Mouse (Mus musculus) myocyte (in vitro differentiated cells): ENCODE measurements around the gene Tdrd7. TPM values are rescaled to one million over a fixed set of nuclear protein-coding genes. Genes with fewer than 3 reads are reported as not detected.

ENCODE experiments used
- H3K27me3 ChIP-seq: one replicate; pipeline ENCODE4 v1.6.1; 2011; ENCODE audit not compliant: control insufficient read depth, insufficient read depth, insufficient read length
- H3K36me3 ChIP-seq: one replicate; pipeline ENCODE4 v1.6.1; 2011; ENCODE audit not compliant: control insufficient read depth, insufficient read depth
- H3K4me2 ChIP-seq: one replicate; pipeline ENCODE4 v1.6.1; 2011; ENCODE audit warnings: low read depth, control low read depth
- H3K4me3 ChIP-seq: one replicate; pipeline ENCODE4 v1.5.1; 2011; ENCODE audit warnings: mild to moderate bottlenecking, control low read depth, moderate library complexity
- H3K79me2 ChIP-seq: one replicate; pipeline ENCODE4 v1.6.1; 2011; ENCODE audit not compliant: control insufficient read depth, insufficient read depth
- H3ac ChIP-seq: one replicate; pipeline ENCODE4 v1.6.1; 2011; ENCODE audit not compliant: control insufficient read depth, insufficient read length
- CEBPB ChIP-seq: IDR thresholded peaks from 2 replicates; pipeline ENCODE4 v1.6.1; 2011; ENCODE audit warnings: mild to moderate bottlenecking, moderate library complexity; ENCODE audit not compliant: poor library complexity, insufficient read depth, severe bottlenecking
- E2F4 ChIP-seq: IDR thresholded peaks from one replicate; pipeline ENCODE4 v1.6.1; 2011; ENCODE audit warnings: mild to moderate bottlenecking, control low read depth, moderate library complexity; ENCODE audit not compliant: insufficient read depth
- MAX ChIP-seq: IDR thresholded peaks from one replicate; pipeline ENCODE4 v1.6.1; 2011; ENCODE audit warnings: low read depth, mild to moderate bottlenecking, control low read depth
- MYOD1 ChIP-seq, 3 experiments: IDR thresholded peaks; one replicate each; pipeline ENCODE4 v1.6.1; 2011; ENCODE audit warnings: control low read depth in 2 of 3, low read depth in 2 of 3, mild to moderate bottlenecking in 2 of 3, moderate library complexity in 1 of 3; ENCODE audit not compliant: insufficient read length in 2 of 3, control insufficient read depth in 1 of 3
- MYOG ChIP-seq, 3 experiments: IDR thresholded peaks; one replicate each; pipeline ENCODE4 v1.6.1; 2011; ENCODE audit warnings: control low read depth in 2 of 3, low read depth in 2 of 3, mild to moderate bottlenecking in 2 of 3; ENCODE audit not compliant: insufficient read length in 2 of 3, control insufficient read depth in 1 of 3, insufficient read depth in 1 of 3
- POLR2A ChIP-seq: IDR thresholded peaks from one replicate; pipeline ENCODE4 v1.6.1; 2011; ENCODE audit warnings: low read depth, mild to moderate bottlenecking, control low read depth, moderate library complexity; ENCODE audit not compliant: insufficient read length
- POLR2AphosphoS2 ChIP-seq: IDR thresholded peaks from one replicate; pipeline ENCODE4 v1.6.1; 2011; ENCODE audit warnings: low read depth, control low read depth; ENCODE audit not compliant: insufficient read length
- REST ChIP-seq: IDR thresholded peaks from one replicate; pipeline ENCODE4 v1.6.1; 2011; ENCODE audit warnings: mild to moderate bottlenecking, control low read depth, moderate library complexity; ENCODE audit not compliant: insufficient read depth, insufficient read length
- SRF ChIP-seq: IDR thresholded peaks from one replicate; pipeline ENCODE4 v1.6.1; 2011; ENCODE audit warnings: low read depth; ENCODE audit not compliant: control insufficient read depth, insufficient read length
- TCF12 ChIP-seq: IDR thresholded peaks from one replicate; pipeline ENCODE4 v1.6.1; 2011; ENCODE audit warnings: mild to moderate bottlenecking, control low read depth; ENCODE audit not compliant: poor library complexity, insufficient read depth, severe bottlenecking
- TCF3 ChIP-seq: IDR thresholded peaks from one replicate; pipeline ENCODE4 v1.6.1; 2011; ENCODE audit warnings: low read depth, control low read depth; ENCODE audit not compliant: insufficient read length
- USF1 ChIP-seq: IDR thresholded peaks from one replicate; pipeline ENCODE4 v1.6.1; 2011; ENCODE audit warnings: low read depth, mild to moderate bottlenecking, control low read depth, moderate library complexity
- polyA plus RNA-seq: library from polyadenylated mRNA; unstranded; fragments of >200 nt; fragmentation: generic; extraction: Trizol; gene quantifications from one replicate; pipeline ENCODE4 v1.2.1, GENCODE M21; 2012; ENCODE audit warnings: missing spikeins

The Tdrd7 gene
- polyA plus RNA-seq, 1 experiment: 12.0 TPM

GRCm38 (mm10) chr4:46075664-46076063 is 110.5 kb downstream of the Tdrd7 start:
- Histone ChIP-seq H3K79me2 (no peaks in the 10 kb centered on the region), H3K27me3 (no peaks in the 10 kb centered on the region), H3K4me3 (no peak overlapping the region), H3ac (no peak overlapping the region), H3K4me2 (no peak overlapping the region), H3K36me3 (no peaks in the 10 kb centered on the region)
- TF ChIP-seq MYOD1 (IDR thresholded peaks at IDR 0.05; ENCODE audit: control insufficient read depth in 1 of 3, insufficient read length in 2 of 3, low read depth in 2 of 3) (no peak), TCF12 (no peak), REST (no peak), CEBPB (no peak), E2F4 (no peak), USF1 (no peak), MYOG (IDR thresholded peaks at IDR 0.05; ENCODE audit: control insufficient read depth in 1 of 3, insufficient read depth in 1 of 3, insufficient read length in 2 of 3, low read depth in 2 of 3) (no peak), POLR2AphosphoS2 (no peak), TCF3 (no peak), MAX (no peak), SRF (no peak), POLR2A (no peak)

GRCm38 (mm10) chr4:46076892-46077291 is 111.8 kb downstream of the Tdrd7 start:
- no peaks in the 10 kb centered on the region for H3K27me3 ChIP-seq

GRCm38 (mm10) chr4:46080261-46080660 is 115.1 kb downstream of the Tdrd7 start:
- H3K27me3 ChIP-seq: no peaks in the 10 kb centered on the region
- TF ChIP-seq POLR2AphosphoS2: no peak
- TF ChIP-seq MAX: no peak
- no peak for TF ChIP-seq CEBPB
- TF ChIP-seq TCF12: no peak
- TF ChIP-seq USF1: no peak
- TF ChIP-seq TCF3: no peak
- TF ChIP-seq POLR2A: no peak
- no peak for TF ChIP-seq SRF
- no peak for TF ChIP-seq REST
- no peak for TF ChIP-seq MYOD1 (IDR thresholded peaks at IDR 0.05; ENCODE audit: control insufficient read depth in 1 of 3, insufficient read length in 2 of 3, low read depth in 2 of 3)
- TF ChIP-seq MYOG (IDR thresholded peaks at IDR 0.05; ENCODE audit: control insufficient read depth in 1 of 3, insufficient read depth in 1 of 3, insufficient read length in 2 of 3, low read depth in 2 of 3): no peak
- no peak for TF ChIP-seq E2F4
- H3K79me2 ChIP-seq: no peaks in the 10 kb centered on the region
- no peak overlapping the region for H3K4me3 ChIP-seq
- no peaks in the 10 kb centered on the region for H3K36me3 ChIP-seq
- H3K4me2 ChIP-seq: no peak overlapping the region
- H3ac ChIP-seq: no peak overlapping the region

More at GRCm38 (mm10) chr4:46076892-46077291, 111.8 kb downstream of the Tdrd7 start:
- H3K36me3 ChIP-seq: no peaks in the 10 kb centered on the region
- H3ac ChIP-seq: no peak overlapping the region
- no peak overlapping the region for H3K4me2 ChIP-seq
- TF ChIP-seq MYOG (IDR thresholded peaks at IDR 0.05; ENCODE audit: control insufficient read depth in 1 of 3, insufficient read depth in 1 of 3, insufficient read length in 2 of 3, low read depth in 2 of 3) (no peak), SRF (no peak), TCF12 (no peak), CEBPB (no peak), TCF3 (no peak), E2F4 (no peak), MAX (no peak), MYOD1 (IDR thresholded peaks at IDR 0.05; ENCODE audit: control insufficient read depth in 1 of 3, insufficient read length in 2 of 3, low read depth in 2 of 3) (no peak), POLR2A (no peak), POLR2AphosphoS2 (no peak), REST (no peak), USF1 (no peak)
- H3K4me3 ChIP-seq: no peak overlapping the region
- H3K79me2 ChIP-seq: no peaks in the 10 kb centered on the region

GRCm38 (mm10) chr4:46082555-46082954 is 117.4 kb downstream of the Tdrd7 start:
- TF ChIP-seq REST: no peak
- no peak for TF ChIP-seq POLR2A
- TF ChIP-seq MAX: no peak
- no peak for TF ChIP-seq SRF
- TF ChIP-seq TCF3: no peak
- no peak for TF ChIP-seq USF1
- no peak for TF ChIP-seq E2F4
- no peak for TF ChIP-seq TCF12
- TF ChIP-seq CEBPB: no peak
- TF ChIP-seq MYOD1 (IDR thresholded peaks at IDR 0.05; ENCODE audit: control insufficient read depth in 1 of 3, insufficient read length in 2 of 3, low read depth in 2 of 3): no peak
- no peak for TF ChIP-seq MYOG (IDR thresholded peaks at IDR 0.05; ENCODE audit: control insufficient read depth in 1 of 3, insufficient read depth in 1 of 3, insufficient read length in 2 of 3, low read depth in 2 of 3)
- no peak for TF ChIP-seq POLR2AphosphoS2

More at GRCm38 (mm10) chr4:46082555-46082954, 117.4 kb downstream of the Tdrd7 start:
- Histone ChIP-seq H3K4me2 (no peak overlapping the region), H3K27me3 (no peaks in the 10 kb centered on the region), H3K36me3 (no peaks in the 10 kb centered on the region), H3K79me2 (no peaks in the 10 kb centered on the region), H3K4me3 (no peak overlapping the region), H3ac (no peak overlapping the region)

Other genes with a start within 250 kb of the Tdrd7 start
- gene Aldh1b1, start 166.3 kb upstream of the Tdrd7 start, polyA plus RNA-seq: 0.49 TPM
- not detected for gene Igfbpl1, start 138.4 kb upstream of the Tdrd7 start, polyA plus RNA-seq
- not detected for gene Stra6l, start 116.7 kb upstream of the Tdrd7 start, polyA plus RNA-seq
- gene Ccdc180, start 75.0 kb upstream of the Tdrd7 start, polyA plus RNA-seq: not detected
- 36.6 TPM for gene Tmod1, start 73.6 kb downstream of the Tdrd7 start, polyA plus RNA-seq
- 62.0 TPM for gene Ncbp1, start 173.3 kb downstream of the Tdrd7 start, polyA plus RNA-seq
- 14.9 TPM for gene Tstd2, start 173.4 kb downstream of the Tdrd7 start, polyA plus RNA-seq
- 19.7 TPM for gene Xpa, start 231.0 kb downstream of the Tdrd7 start, polyA plus RNA-seq